Mouse (Mus musculus): ENCODE results near the gene Msl2. TPM values are rescaled to one million over a fixed set of nuclear protein-coding genes. Genes with fewer than 3 reads are reported as not detected.

Gene Msl2
- polyA plus RNA-seq, 1 experiment = 27.6 TPM

GRCm38 (mm10) chr9:101113317-101113716 lies 39.4 kb downstream of the Msl2 start:
- Histone ChIP-seq H3K36me3 (ENCODE audit: control insufficient read depth, insufficient read depth, low read length) (no peaks in the 10 kb centered on the region), H3K27me3 (ENCODE audit: control insufficient read depth, insufficient read depth, low read length) (no peaks in the 10 kb centered on the region), H3K27ac (ENCODE audit: insufficient read depth, low read length) (no peak overlapping the region), H3K4me3 (ENCODE audit: extremely low read depth, insufficient read depth, insufficient read length) (no peak overlapping the region), H3K4me1 (ENCODE audit: control insufficient read depth, insufficient read depth, insufficient read length) (no peaks in the 10 kb centered on the region)
- TF ChIP-seq CTCF (IDR thresholded peaks at IDR 0.05; ENCODE audit: extremely low read depth, insufficient read depth, insufficient read length, insufficient replicate concordance) = no peak
- no peak for TF ChIP-seq POLR2A (IDR thresholded peaks at IDR 0.05; ENCODE audit: low read depth, low read length)
- DNase-seq (ENCODE audit: low read depth in 1 of 2, low spot score in 2 of 2) = no peak
- 90% methylated on average over 4 of the region's 4 CpGs for WGBS

GRCm38 (mm10) chr9:101114182-101114884 lies 40.4 kb downstream of the Msl2 start:
- DNase-seq (ENCODE audit: low read depth in 1 of 2, low spot score in 2 of 2) = no peak
- H3K4me3 ChIP-seq (ENCODE audit: extremely low read depth, insufficient read depth, insufficient read length) = no peak overlapping the region
- WGBS = 80% methylated on average over 8 of the region's 8 CpGs

GRCm38 (mm10) chr9:101143635-101144034 lies 69.7 kb downstream of the Msl2 start:
- WGBS = 90% methylated on average over 4 of the region's 4 CpGs
- H3K36me3 ChIP-seq (ENCODE audit: control insufficient read depth, insufficient read depth, low read length) = no peaks in the 10 kb centered on the region

More at GRCm38 (mm10) chr9:101114182-101114884, 40.4 kb downstream of the Msl2 start:
- no peaks in the 10 kb centered on the region for H3K27me3 ChIP-seq (ENCODE audit: control insufficient read depth, insufficient read depth, low read length)
- no peaks in the 10 kb centered on the region for H3K4me1 ChIP-seq (ENCODE audit: control insufficient read depth, insufficient read depth, insufficient read length)
- no peaks in the 10 kb centered on the region for H3K36me3 ChIP-seq (ENCODE audit: control insufficient read depth, insufficient read depth, low read length)
- TF ChIP-seq CTCF (IDR thresholded peaks at IDR 0.05; ENCODE audit: extremely low read depth, insufficient read depth, insufficient read length, insufficient replicate concordance) (no peak), POLR2A (IDR thresholded peaks at IDR 0.05; ENCODE audit: low read depth, low read length) (no peak)
- H3K27ac ChIP-seq (ENCODE audit: insufficient read depth, low read length) = no peak overlapping the region

GRCm38 (mm10) chr9:101152872-101153271 lies 79.0 kb downstream of the Msl2 start:
- TF ChIP-seq POLR2A (IDR thresholded peaks at IDR 0.05; ENCODE audit: low read depth, low read length) (no peak), CTCF (IDR thresholded peaks at IDR 0.05; ENCODE audit: extremely low read depth, insufficient read depth, insufficient read length, insufficient replicate concordance) (no peak)
- H3K4me1 ChIP-seq (ENCODE audit: control insufficient read depth, insufficient read depth, insufficient read length) = no peaks in the 10 kb centered on the region
- no peak overlapping the region for H3K4me3 ChIP-seq (ENCODE audit: extremely low read depth, insufficient read depth, insufficient read length)
- H3K36me3 ChIP-seq (ENCODE audit: control insufficient read depth, insufficient read depth, low read length) = no peaks in the 10 kb centered on the region
- DNase-seq (ENCODE audit: low read depth in 1 of 2, low spot score in 2 of 2) = no peak
- WGBS = 77% methylated on average over 5 of the region's 5 CpGs
- H3K27ac ChIP-seq (ENCODE audit: insufficient read depth, low read length) = no peak overlapping the region
- no peaks in the 10 kb centered on the region for H3K27me3 ChIP-seq (ENCODE audit: control insufficient read depth, insufficient read depth, low read length)

More at GRCm38 (mm10) chr9:101143635-101144034, 69.7 kb downstream of the Msl2 start:
- H3K4me3 ChIP-seq (ENCODE audit: extremely low read depth, insufficient read depth, insufficient read length) = no peak overlapping the region
- no peak overlapping the region for H3K27ac ChIP-seq (ENCODE audit: insufficient read depth, low read length)
- TF ChIP-seq CTCF (IDR thresholded peaks at IDR 0.05; ENCODE audit: extremely low read depth, insufficient read depth, insufficient read length, insufficient replicate concordance) (no peak), POLR2A (IDR thresholded peaks at IDR 0.05; ENCODE audit: low read depth, low read length) (no peak)
- DNase-seq (ENCODE audit: low read depth in 1 of 2, low spot score in 2 of 2) = no peak
- no peaks in the 10 kb centered on the region for H3K27me3 ChIP-seq (ENCODE audit: control insufficient read depth, insufficient read depth, low read length)
- H3K4me1 ChIP-seq (ENCODE audit: control insufficient read depth, insufficient read depth, insufficient read length) = no peaks in the 10 kb centered on the region

Other genes starting within 250 kb of the Msl2 start
- gene Pccb, start 39.2 kb upstream of the Msl2 start, polyA plus RNA-seq (2012; rRNA removed) = 20.9 and 22.0 TPM in 2 replicates
- gene Ppp2r3a, start 177.7 kb downstream of the Msl2 start, polyA plus RNA-seq (2012; rRNA removed) = 0.31 and 0.33 TPM in 2 replicates

Measured in spleen, adult 2 months (tissue).